Mouse (Mus musculus): ENCODE results near the gene Snx29. TPM values are rescaled to one million over a fixed set of nuclear protein-coding genes. Genes with fewer than 3 reads are reported as not detected.
"Not testable (repeated sequence)": the region's sequence is repeated elsewhere in the genome, so short reads cannot be mapped to it uniquely, and the experiment has no call there.

Gene Snx29
- polyA plus RNA-seq, 1 experiment, result not detected

GRCm38 (mm10) chr16:11568095-11568494 is 245.4 kb downstream of the Snx29 start:
- TF ChIP-seq POLR2A (IDR thresholded peaks at IDR 0.05; ENCODE audit: insufficient read depth, low read depth, low read length) (no peak), CTCF (IDR thresholded peaks at IDR 0.05; ENCODE audit: insufficient read depth, low read depth, low read length) (no peak)
- H3K4me3 ChIP-seq (ENCODE audit: insufficient read depth, low read depth, low read length), result no peak overlapping the region
- WGBS, result 76% methylated on average over 4 of the region's 4 CpGs
- H3K4me1 ChIP-seq (ENCODE audit: control insufficient read depth, insufficient read depth, low read length), result peaks cover 3% of the 10 kb centered on the region; the same call in 1 of the 2 replicates
- H3K27ac ChIP-seq (ENCODE audit: insufficient read depth, low read depth, low read length), result no peak overlapping the region

GRCm38 (mm10) chr16:11568601-11569000 is 245.9 kb downstream of the Snx29 start:
- H3K27ac ChIP-seq (ENCODE audit: insufficient read depth, low read depth, low read length), result no peak overlapping the region
- H3K4me3 ChIP-seq (ENCODE audit: insufficient read depth, low read depth, low read length), result no peak overlapping the region
- TF ChIP-seq CTCF (IDR thresholded peaks at IDR 0.05; ENCODE audit: insufficient read depth, low read depth, low read length), result no peak
- H3K4me1 ChIP-seq (ENCODE audit: control insufficient read depth, insufficient read depth, low read length), result peaks cover 3% of the 10 kb centered on the region; the same call in 1 of the 2 replicates

GRCm38 (mm10) chr16:11569127-11569526 is 246.4 kb downstream of the Snx29 start:
- Histone ChIP-seq H3K4me1 (ENCODE audit: control insufficient read depth, insufficient read depth, low read length) (peaks cover 3% of the 10 kb centered on the region; the same call in 1 of the 2 replicates), H3K4me3 (ENCODE audit: insufficient read depth, low read depth, low read length) (no peak overlapping the region), H3K27ac (ENCODE audit: insufficient read depth, low read depth, low read length) (no peak overlapping the region)
- WGBS, result 78% methylated on average over 6 of the region's 6 CpGs
- TF ChIP-seq POLR2A (IDR thresholded peaks at IDR 0.05; ENCODE audit: insufficient read depth, low read depth, low read length), result no peak

GRCm38 (mm10) chr16:11570072-11570471 is 247.4 kb downstream of the Snx29 start:
- peaks cover 3% of the 10 kb centered on the region; the same call in 1 of the 2 replicates for H3K4me1 ChIP-seq (ENCODE audit: control insufficient read depth, insufficient read depth, low read length)
- WGBS, result 90% methylated on average over 2 of the region's 2 CpGs
- TF ChIP-seq POLR2A (IDR thresholded peaks at IDR 0.05; ENCODE audit: insufficient read depth, low read depth, low read length), result no peak
- TF ChIP-seq CTCF (IDR thresholded peaks at IDR 0.05; ENCODE audit: insufficient read depth, low read depth, low read length), result no peak
- H3K4me3 ChIP-seq (ENCODE audit: insufficient read depth, low read depth, low read length), result no peak overlapping the region
- H3K27ac ChIP-seq (ENCODE audit: insufficient read depth, low read depth, low read length), result no peak overlapping the region

- Histone ChIP-seq H3K4me1 (ENCODE audit: control insufficient read depth, insufficient read depth, low read length) (peaks cover 4% of the 10 kb centered on the region; the same call in 1 of the 2 replicates), H3K4me3 (ENCODE audit: insufficient read depth, low read depth, low read length) (no peak overlapping the region), H3K27ac (ENCODE audit: insufficient read depth, low read depth, low read length) (no peak overlapping the region)
- WGBS, result 95% methylated on average over 3 of the region's 3 CpGs
- no peak for TF ChIP-seq POLR2A (IDR thresholded peaks at IDR 0.05; ENCODE audit: insufficient read depth, low read depth, low read length)
- TF ChIP-seq CTCF (IDR thresholded peaks at IDR 0.05; ENCODE audit: insufficient read depth, low read depth, low read length), result no peak
These were observed 251.8 kb downstream of the Snx29 start for GRCm38 (mm10) chr16:11574517-11574916.

- H3K27ac ChIP-seq (ENCODE audit: insufficient read depth, low read depth, low read length); H3K4me3 ChIP-seq (ENCODE audit: insufficient read depth, low read depth, low read length); H3K4me1 ChIP-seq (ENCODE audit: control insufficient read depth, insufficient read depth, low read length): not testable (repeated sequence)
- WGBS, result 64% methylated on average over 3 of the region's 3 CpGs
These were observed 253.0 kb downstream of the Snx29 start for GRCm38 (mm10) chr16:11575733-11576132.

GRCm38 (mm10) chr16:11577541-11578255 is 255.0 kb downstream of the Snx29 start:
- 89% methylated on average over 3 of the region's 3 CpGs for WGBS
- H3K4me3 ChIP-seq (ENCODE audit: insufficient read depth, low read depth, low read length), result no peak overlapping the region
- peaks cover 6% of the 10 kb centered on the region for H3K4me1 ChIP-seq (ENCODE audit: control insufficient read depth, insufficient read depth, low read length)
- TF ChIP-seq POLR2A (IDR thresholded peaks at IDR 0.05; ENCODE audit: insufficient read depth, low read depth, low read length), result no peak
- TF ChIP-seq CTCF (IDR thresholded peaks at IDR 0.05; ENCODE audit: insufficient read depth, low read depth, low read length), result no peak
- no peak overlapping the region for H3K27ac ChIP-seq (ENCODE audit: insufficient read depth, low read depth, low read length)

GRCm38 (mm10) chr16:11579676-11580098 is 257.0 kb downstream of the Snx29 start:
- TF ChIP-seq CTCF (IDR thresholded peaks at IDR 0.05; ENCODE audit: insufficient read depth, low read depth, low read length) (0 out of 2 replicates have a peak, but pooled peaks have one; percentile 14), POLR2A (IDR thresholded peaks at IDR 0.05; ENCODE audit: insufficient read depth, low read depth, low read length) (no peak)
- peaks cover 6% of the 10 kb centered on the region for H3K4me1 ChIP-seq (ENCODE audit: control insufficient read depth, insufficient read depth, low read length)
- no peak overlapping the region for H3K27ac ChIP-seq (ENCODE audit: insufficient read depth, low read depth, low read length)
- H3K4me3 ChIP-seq (ENCODE audit: insufficient read depth, low read depth, low read length), result no peak overlapping the region
- WGBS, result 20% methylated on average over 4 of the region's 4 CpGs

- Histone ChIP-seq H3K27ac (ENCODE audit: insufficient read depth, low read depth, low read length) (no peak overlapping the region), H3K4me3 (ENCODE audit: insufficient read depth, low read depth, low read length) (no peak overlapping the region), H3K4me1 (ENCODE audit: control insufficient read depth, insufficient read depth, low read length) (peaks cover 4% of the 10 kb centered on the region)
- TF ChIP-seq POLR2A (IDR thresholded peaks at IDR 0.05; ENCODE audit: insufficient read depth, low read depth, low read length), result no peak
- TF ChIP-seq CTCF (IDR thresholded peaks at IDR 0.05; ENCODE audit: insufficient read depth, low read depth, low read length), result no peak
- 96% methylated on average over 8 of the region's 8 CpGs for WGBS
These were observed 261.4 kb downstream of the Snx29 start for GRCm38 (mm10) chr16:11583941-11584639.
